Mouse (Mus musculus) megakaryocyte-erythroid progenitor cell, adult 5-6 weeks (primary cell): ENCODE measurements around the gene Btbd18. TPM values are rescaled to one million over a fixed set of nuclear protein-coding genes. Genes with fewer than 3 reads are reported as not detected.

Source experiments
- ATAC-seq: replicated peaks from 2 replicates; pipeline ENCODE4 v1.8.0; 2016; ENCODE audit warnings: mild to moderate bottlenecking, inconsistent platforms; ENCODE audit not compliant: severe bottlenecking, poor library complexity, low FRiP score, low TSS enrichment
- total RNA-seq, 2 experiments: library from RNA; stranded (forward) in 1 of 2; stranded (reverse) in 1 of 2; fragments of 200-1000, 215-1000 nt in 1 of 2; fragments of >200 nt in 1 of 2; fragmentation: Nextera tagmentation in 1 of 2; gene quantifications; 2 replicates each; pipeline ENCODE4 v1.2.3; 2014 to 2017

Gene Btbd18
- total RNA-seq, 2 experiments from 2014 or later: not detected

DNA sequence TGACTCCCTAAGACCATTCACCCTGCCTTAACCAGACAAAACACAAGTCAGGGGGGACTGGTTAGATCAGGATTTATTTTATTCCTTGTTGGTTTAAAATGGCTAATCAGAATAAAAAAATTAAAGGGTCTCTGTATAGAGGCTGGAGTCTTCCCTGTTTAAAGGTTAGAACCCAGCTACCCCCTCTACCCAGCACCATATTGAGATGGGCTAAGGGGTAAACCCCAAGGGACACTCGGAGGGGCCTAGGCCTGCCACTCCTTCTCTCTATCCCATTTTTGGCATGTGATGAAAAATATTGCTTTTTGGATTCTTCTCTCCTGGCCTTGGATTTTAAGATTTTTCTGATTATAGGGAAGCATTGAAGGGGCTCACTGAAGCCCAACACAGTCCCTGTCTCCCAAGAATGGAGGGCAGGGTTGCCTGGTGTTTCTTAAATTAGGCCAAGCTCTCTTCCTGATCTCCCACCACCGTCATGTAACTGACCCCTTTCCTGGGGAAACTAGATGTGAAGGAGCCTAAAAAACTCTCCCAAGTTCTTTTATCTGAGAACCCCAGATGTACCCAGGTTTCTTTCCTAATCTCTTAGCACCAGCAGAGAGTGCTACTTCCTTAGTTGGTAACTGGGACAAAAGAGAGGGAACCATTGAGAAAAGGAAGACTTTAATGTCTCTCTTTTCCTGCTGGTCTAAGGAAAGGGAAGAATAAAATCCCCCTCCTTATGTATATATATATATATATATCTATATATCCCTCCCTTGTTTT is 29.4 kb downstream of the Btbd18 start:
- no peak for ATAC-seq

DNA sequence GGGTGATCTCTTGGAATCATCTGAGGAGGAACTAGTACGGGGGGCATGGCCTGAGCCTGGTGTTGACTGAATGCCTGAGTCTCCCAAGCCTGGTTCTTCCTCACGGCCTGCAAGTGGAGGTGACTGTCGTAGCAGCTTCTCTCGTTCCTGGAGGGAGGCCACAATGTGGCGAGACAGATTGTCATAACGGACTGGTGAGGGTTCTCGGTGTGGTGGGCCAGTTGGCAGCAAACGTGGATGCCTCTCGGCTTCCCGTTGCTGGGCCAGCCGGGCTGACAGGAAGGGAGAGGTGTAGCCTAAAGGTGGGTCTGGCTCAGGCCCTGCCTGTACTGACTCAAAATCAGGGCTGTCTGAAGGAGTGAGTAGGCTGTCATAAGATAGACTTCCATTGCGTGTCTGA is 31.2 kb downstream of the Btbd18 start:
- ATAC-seq: no peak

DNA sequence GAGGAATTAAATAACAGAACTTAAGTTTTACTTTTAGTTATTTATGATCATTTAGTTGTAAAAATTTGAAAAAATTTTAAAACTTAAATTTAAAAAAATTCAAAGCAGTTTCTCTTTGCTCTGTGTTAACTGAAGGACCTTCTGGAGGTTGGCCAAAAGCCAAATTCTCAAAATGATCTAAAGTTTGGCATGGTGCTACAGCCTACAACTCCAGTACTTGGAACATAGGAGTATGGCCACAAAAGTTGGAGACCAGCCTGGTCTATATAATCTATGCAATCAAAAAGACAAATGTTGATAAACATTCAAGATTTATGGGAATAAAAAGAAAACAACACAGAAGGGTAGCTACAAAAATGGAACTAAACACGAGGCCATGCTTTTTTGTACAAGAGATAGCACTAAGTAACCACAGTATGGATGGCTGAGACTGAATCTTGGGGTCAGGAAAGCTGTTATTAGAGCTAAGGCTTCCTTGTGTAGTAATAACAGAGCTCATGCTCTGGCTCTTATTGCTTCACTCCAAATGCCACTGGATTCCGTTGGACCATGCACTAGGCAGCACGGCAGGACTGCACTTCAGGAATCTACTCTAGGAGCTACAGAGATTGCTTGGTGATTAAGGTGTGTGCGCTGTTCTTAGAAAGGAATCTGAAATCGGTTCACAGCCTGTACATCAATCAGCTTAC is 36.3 kb downstream of the Btbd18 start:
- no peak for ATAC-seq

DNA sequence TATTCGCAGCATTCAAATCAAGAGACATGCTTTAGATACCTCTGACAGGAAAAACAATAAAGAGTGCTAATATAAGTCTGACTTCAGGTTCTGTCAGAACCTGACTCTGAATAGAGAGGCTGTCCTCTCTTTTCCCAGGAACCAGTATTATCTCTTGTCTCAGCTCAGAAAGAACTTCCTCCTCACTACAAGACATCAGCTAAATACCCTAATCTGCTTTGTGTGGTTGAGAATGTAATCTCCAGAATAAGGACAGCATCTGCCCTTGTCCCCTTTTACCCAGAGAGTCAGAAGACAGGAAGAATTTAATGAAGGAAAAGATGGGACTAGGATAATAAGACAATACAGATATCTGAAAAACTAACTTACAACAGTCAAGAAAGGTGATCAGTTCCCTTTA is 44.6 kb downstream of the Btbd18 start:
- ATAC-seq: peak; percentile 62; the same call in 1 of the 2 replicates

DNA sequence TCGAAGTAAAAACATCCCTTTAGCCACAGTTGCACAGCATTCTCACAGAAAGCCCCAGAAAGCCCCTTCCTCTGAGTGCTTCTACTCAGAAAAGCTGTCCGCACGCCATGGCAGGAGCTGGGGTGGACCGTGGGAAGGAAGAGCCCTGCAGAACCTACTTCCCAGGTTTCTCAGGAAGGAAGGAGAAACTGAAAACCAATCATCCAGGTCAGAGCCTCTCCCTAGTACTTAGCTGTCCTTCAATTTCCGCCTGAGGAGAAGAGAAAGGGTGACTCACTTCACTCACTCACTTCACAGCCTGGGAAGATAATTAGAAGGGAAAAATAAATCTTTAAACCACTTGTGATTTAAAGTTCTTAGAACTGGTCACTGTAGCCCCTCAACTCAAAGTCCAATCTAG is 45.5 kb downstream of the Btbd18 start:
- ATAC-seq: no peak

DNA sequence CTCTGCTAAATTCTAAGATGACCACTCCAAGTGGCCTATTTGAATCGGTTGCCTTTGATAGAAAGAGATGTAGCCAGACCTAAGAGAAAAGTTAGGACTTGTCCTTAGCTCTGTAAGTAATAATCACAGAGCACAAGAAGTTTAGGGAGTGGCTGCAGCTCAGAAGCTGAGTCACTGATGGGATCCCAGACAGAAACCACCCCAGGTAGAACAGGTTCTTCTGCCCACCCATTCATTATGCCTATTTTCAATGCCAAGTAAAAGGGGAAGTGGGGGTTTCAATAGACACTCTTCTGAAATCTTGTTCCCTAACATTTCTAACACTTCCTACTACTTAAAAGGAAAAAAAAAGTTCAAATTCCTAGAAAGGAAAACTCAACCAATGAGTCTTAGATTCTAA is 46.4 kb downstream of the Btbd18 start:
- no peak for ATAC-seq

DNA sequence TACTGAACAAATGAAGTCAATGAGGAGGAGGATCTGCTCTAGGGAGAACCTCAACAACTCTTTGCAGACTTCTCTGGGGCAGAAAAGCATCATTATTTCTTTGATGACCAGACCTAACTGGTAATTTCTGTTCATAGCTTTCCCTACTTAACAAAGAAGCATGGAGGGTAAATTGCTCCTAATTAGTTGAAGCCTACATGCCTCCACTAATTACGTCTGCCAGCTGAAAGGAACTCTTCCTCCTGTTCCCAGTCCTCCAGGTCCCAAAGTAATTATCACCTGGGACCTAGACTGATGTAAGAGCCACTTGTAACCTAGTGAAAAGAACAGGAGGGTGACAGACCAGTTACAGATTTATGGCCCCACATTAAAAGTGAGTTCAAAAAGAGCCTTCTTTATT is 48.6 kb downstream of the Btbd18 start:
- ATAC-seq: no peak

DNA sequence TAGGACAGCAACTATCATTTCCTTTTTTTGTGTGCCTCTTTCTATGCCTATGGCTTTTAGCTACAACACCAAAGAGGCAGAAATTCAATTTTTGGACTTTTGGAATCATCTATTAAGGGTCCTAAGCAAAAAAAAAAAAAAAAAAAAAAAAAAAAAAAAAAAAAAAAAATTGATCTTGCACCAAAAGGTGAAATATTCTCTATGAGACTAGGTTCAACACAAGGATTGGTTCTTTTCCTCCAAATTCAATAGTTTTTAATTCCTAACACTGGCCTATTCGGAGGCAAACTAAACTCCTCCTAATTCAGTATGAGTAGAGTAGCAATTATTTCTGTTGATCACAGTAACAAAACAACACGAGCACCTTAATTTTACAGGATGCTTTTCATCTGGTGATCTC is 53.0 kb downstream of the Btbd18 start:
- ATAC-seq: no peak

DNA sequence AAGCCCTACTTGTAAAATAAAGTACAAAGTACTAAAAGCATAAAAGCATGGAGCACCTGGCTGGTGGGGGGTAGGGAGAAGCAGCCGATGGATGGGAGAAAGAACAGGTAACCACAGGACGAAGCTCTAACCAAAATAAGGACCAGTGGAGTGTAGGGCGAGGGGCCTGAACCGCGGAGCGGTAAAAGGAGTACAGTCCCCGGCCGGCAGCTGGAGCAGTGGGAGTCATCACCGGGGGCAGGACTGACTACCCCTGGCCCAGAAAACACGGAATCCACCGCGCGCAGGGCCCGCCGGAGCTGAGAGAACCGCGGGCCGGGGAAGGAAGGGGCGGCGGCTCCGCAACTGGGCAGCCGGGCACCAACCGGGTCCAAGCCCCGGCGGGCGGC is 55.5 kb downstream of the Btbd18 start:
- ATAC-seq: no peak

DNA sequence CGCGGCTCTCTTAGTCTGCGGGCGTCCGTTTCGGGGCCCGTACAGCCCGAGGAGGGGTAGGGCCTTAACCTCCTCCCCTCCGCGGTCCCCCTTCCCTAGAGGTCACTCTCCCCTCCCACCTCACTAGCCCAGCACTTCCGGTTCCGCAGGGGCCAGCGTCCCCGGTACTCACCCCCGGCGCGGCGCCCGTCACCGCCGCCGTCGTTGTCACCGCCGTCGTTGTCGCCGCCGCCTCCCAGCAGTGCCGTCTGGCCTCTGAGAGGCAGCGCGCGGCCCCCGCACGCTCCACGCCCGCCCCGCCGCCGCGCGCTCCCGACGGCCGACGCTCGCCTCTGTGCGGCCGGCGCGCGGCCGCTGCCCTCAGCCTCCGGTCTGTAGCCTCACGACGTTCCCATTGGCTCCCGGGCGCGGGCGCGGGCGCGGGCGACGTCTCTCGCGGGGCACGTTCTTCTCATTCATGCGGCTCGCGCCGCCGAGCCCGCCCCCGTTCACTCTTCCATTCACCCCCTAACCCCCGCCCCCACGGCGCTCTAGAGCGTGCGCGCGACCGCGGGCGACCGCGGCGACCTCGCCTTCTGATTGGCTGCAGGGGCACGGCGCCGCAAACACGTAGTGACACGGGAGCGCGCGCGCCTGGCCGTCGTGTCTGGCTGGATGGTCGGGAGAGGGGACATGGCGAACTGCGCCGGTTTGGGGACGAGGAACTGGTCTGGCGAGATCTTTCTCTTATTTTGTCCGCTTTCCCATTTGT is 56.1 kb downstream of the Btbd18 start, which contains the start of gene Zdhhc5:
TSS of gene Zdhhc5 (minus strand) at position 370 of the 751 bp plus-strand sequence.
- ATAC-seq: peak; percentile 78

DNA sequence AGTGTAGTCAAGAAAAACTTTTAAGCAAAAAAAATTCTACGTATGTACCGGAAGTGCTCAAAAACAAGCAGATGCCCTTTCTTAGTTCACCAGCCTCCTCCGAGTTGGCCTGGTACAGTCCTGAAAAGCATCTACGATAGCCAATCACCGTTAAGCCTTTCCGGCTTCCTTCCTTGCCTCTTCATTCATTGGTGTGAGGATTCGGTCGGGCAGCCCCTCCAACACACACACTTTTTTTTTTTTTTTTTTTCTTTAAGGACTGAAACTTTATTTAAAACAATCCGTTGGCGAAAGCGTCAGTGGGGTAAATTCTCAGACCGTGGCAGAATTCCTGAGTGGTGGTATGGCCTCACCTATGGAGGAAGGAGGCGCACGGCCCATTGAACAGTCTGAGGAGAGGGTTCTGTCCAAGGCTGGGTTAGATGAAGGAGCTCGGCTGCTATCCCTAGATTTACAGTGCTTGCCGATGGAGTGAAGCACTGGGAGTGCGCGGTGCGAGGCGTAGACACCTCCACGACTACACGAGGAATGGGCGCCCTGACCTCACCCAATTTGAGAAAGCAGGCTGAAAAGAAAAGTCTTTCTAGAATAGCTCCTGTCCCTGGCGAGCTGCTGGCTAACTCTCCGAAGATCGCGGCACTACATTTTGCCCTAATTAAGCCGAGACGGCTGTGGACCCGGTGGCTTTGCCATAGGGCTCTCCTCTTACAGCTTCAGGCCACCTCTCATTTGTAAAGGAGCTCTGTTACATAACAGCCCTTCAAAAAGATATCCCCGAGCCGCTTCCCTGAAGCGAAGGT is 56.9 kb downstream of the Btbd18 start:
- peak; percentile 95 for ATAC-seq

DNA sequence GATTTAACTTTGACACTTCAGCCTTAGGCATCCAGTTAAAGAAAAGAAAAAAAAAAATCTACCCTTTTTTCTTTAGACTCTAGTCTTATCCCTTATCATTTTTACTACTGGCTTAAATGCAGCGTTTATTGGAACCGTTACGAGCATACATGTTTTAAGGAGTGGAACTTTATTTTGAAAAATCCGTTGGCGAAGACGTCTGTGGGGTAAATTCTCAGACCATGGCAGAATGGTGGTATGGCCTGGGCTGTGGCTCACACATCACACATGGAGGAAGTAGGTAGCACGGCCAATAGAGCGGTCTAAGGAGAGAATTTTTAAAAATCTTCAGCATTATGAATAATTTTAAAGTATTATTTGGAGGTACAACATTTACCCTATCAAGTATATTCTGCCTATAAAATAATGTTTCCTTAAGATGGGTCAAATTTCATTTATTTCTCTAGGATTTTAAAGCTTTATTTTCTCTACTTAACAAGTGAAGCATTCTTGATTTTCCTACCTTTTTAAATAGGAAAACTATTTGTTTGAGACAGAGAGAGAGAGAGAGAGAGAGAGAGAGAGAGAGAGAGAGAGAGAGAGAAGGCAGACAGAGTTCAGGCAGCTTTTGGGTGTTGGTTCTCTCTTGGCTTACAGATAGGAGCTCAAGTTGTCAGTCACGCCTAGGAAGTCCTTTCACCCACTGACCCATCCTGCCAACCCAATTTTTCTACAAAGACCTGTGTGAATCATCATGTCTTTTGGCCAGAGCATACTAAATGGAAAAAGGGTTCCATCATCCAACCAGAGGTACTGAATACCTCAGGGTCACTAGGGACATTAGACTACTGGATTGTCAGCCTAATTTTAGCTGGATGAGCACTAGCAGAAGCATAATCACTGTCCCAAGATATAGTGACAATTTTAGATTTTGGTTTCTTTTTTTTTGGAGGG is 57.8 kb downstream of the Btbd18 start:
- no peak for ATAC-seq

DNA sequence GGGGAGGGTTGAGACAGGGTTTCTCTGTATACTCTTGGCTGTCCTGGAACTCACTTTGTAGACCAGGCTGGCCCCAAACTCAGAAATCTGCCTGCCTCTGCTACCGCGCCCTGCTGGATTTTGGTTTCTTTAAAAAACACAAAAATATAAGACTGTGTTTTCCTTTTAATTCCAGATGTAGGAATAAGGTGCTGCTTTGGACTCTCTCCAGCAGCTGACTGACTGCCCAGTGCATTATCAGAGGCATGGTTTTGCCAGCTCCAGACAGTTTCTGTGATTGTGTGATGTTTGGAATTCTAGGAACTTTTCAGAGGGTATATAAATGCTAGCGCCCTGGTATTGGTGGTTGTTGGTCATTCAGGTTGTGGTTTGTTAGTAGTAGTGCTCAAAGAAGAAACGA is 58.5 kb downstream of the Btbd18 start:
- no peak for ATAC-seq

Other genes with a start within 250 kb of the Btbd18 start
- gene Calcrl, start 233.7 kb upstream of the Btbd18 start, total RNA-seq (2014; fragmentation: Nextera tagmentation): 4.3 and 5.1 TPM in 2 replicates
- gene Calcrl, start 233.7 kb upstream of the Btbd18 start, total RNA-seq (2017): 23.2 and 37.4 TPM in 2 replicates
- gene Tfpi, start 182.3 kb upstream of the Btbd18 start, total RNA-seq (2014; fragmentation: Nextera tagmentation): 15.2 and 37.8 TPM in 2 replicates
- 49.2 and 60.6 TPM in 2 replicates for gene Tfpi, start 182.3 kb upstream of the Btbd18 start, total RNA-seq (2017)
- gene Ctnnd1, start 8.3 kb upstream of the Btbd18 start, total RNA-seq (2014; fragmentation: Nextera tagmentation): 24.2 and 27.2 TPM in 2 replicates
- 14.9 and 20.1 TPM in 2 replicates for gene Ctnnd1, start 8.3 kb upstream of the Btbd18 start, total RNA-seq (2017)
- 164 and 169 TPM in 2 replicates for gene Selenoh, start 11.7 kb downstream of the Btbd18 start, total RNA-seq (2014; fragmentation: Nextera tagmentation)
- gene Selenoh, start 11.7 kb downstream of the Btbd18 start, total RNA-seq (2017): 70.6 and 79.2 TPM in 2 replicates
- 0.82 TPM in 1 of 2 replicates, not detected in the other for gene Gm28635, start 19.0 kb downstream of the Btbd18 start, total RNA-seq (2014; fragmentation: Nextera tagmentation)
- gene Gm28635, start 19.0 kb downstream of the Btbd18 start, total RNA-seq (2017): not detected in 2 replicates
- gene Med19, start 19.3 kb downstream of the Btbd18 start, total RNA-seq (2014; fragmentation: Nextera tagmentation): 29.3 and 38.1 TPM in 2 replicates
- gene Med19, start 19.3 kb downstream of the Btbd18 start, total RNA-seq (2017): 26.8 and 30.1 TPM in 2 replicates
- gene Tmx2, start 20.1 kb downstream of the Btbd18 start, total RNA-seq (2014; fragmentation: Nextera tagmentation): 31.8 and 37.7 TPM in 2 replicates
- 37.9 and 48.8 TPM in 2 replicates for gene Tmx2, start 20.1 kb downstream of the Btbd18 start, total RNA-seq (2017)
- gene Zdhhc5, start 56.1 kb downstream of the Btbd18 start, total RNA-seq (2014; fragmentation: Nextera tagmentation): 37.6 and 44.6 TPM in 2 replicates
- 23.9 and 37.0 TPM in 2 replicates for gene Zdhhc5, start 56.1 kb downstream of the Btbd18 start, total RNA-seq (2017)
- 35.4 and 38.0 TPM in 2 replicates for gene Clp1, start 68.3 kb downstream of the Btbd18 start, total RNA-seq (2014; fragmentation: Nextera tagmentation)
- 43.8 and 46.5 TPM in 2 replicates for gene Clp1, start 68.3 kb downstream of the Btbd18 start, total RNA-seq (2017)
- gene Ypel4, start 75.0 kb downstream of the Btbd18 start, total RNA-seq (2014; fragmentation: Nextera tagmentation): 0.39 and 1.6 TPM in 2 replicates
- 3.7 TPM in 1 of 2 replicates, not detected in the other for gene Ypel4, start 75.0 kb downstream of the Btbd18 start, total RNA-seq (2017)
- 0.98 TPM in 1 of 2 replicates, not detected in the other for gene Gm19426, start 84.6 kb downstream of the Btbd18 start, total RNA-seq (2014; fragmentation: Nextera tagmentation)
- gene Gm19426, start 84.6 kb downstream of the Btbd18 start, total RNA-seq (2017): not detected in 2 replicates
- gene Serping1, start 116.4 kb downstream of the Btbd18 start, total RNA-seq (2014; fragmentation: Nextera tagmentation): not detected in 2 replicates
- not detected in 2 replicates for gene Serping1, start 116.4 kb downstream of the Btbd18 start, total RNA-seq (2017)
- 37.2 and 56.9 TPM in 2 replicates for gene Ube2l6, start 139.7 kb downstream of the Btbd18 start, total RNA-seq (2014; fragmentation: Nextera tagmentation)
- 35.3 and 56.3 TPM in 2 replicates for gene Ube2l6, start 139.7 kb downstream of the Btbd18 start, total RNA-seq (2017)
- not detected in 2 replicates for gene Smtnl1, start 163.6 kb downstream of the Btbd18 start, total RNA-seq (2014; fragmentation: Nextera tagmentation)
- gene Smtnl1, start 163.6 kb downstream of the Btbd18 start, total RNA-seq (2017): not detected in 2 replicates
- 91.6 and 94.6 TPM in 2 replicates for gene Timm10, start 167.9 kb downstream of the Btbd18 start, total RNA-seq (2014; fragmentation: Nextera tagmentation)
- 48.9 and 88.0 TPM in 2 replicates for gene Timm10, start 167.9 kb downstream of the Btbd18 start, total RNA-seq (2017)
- gene Slc43a1, start 179.8 kb downstream of the Btbd18 start, total RNA-seq (2014; fragmentation: Nextera tagmentation): 96.3 and 117 TPM in 2 replicates
- gene Slc43a1, start 179.8 kb downstream of the Btbd18 start, total RNA-seq (2017): 40.1 and 70.3 TPM in 2 replicates
- gene Rtn4rl2, start 227.6 kb downstream of the Btbd18 start, total RNA-seq (2014; fragmentation: Nextera tagmentation): not detected in 2 replicates
- not detected in 2 replicates for gene Rtn4rl2, start 227.6 kb downstream of the Btbd18 start, total RNA-seq (2017)